Mouse (Mus musculus): ENCODE data around the gene Bmp2k. TPM values are rescaled to one million over a fixed set of nuclear protein-coding genes. Genes with fewer than 3 reads are reported as not detected.

Bmp2k gene
- polyA plus RNA-seq, 1 experiment from 2014 or later = 11.9 TPM

- TF ChIP-seq CTCF (IDR thresholded peaks at IDR 0.05; ENCODE audit: low read depth) = no peak
Observed at GRCm38 (mm10) chr5:96970472-96970848, 27.0 kb upstream of the Bmp2k start.

GRCm38 (mm10) chr5:96972474-96973130 lies 24.9 kb upstream of the Bmp2k start:
- Histone ChIP-seq H3K27me3 (ENCODE audit: insufficient read depth, low read length) (no peaks in the 10 kb centered on the region), H3K4me3 (replicated peaks; ENCODE audit: low read depth, low read length) (no peak overlapping the region), H3K9me3 (replicated peaks; ENCODE audit: low read length) (no peaks in the 10 kb centered on the region), H3K9ac (ENCODE audit: low read depth, low read length) (no peak overlapping the region), H3K36me3 (ENCODE audit: insufficient read depth, low read length) (no peaks in the 10 kb centered on the region), H3K4me1 (replicated peaks; ENCODE audit: insufficient read depth, low read length) (no peaks in the 10 kb centered on the region), H3K27ac (no peak overlapping the region), H3K4me2 (ENCODE audit: low read length) (no peak overlapping the region)
- ATAC-seq (replicated peaks; ENCODE audit: low FRiP score, low read depth) (no peak), DNase-seq (ENCODE audit: low spot score) (no peak)
- 76% methylated on average over 5 of the region's 5 CpGs for whole genome bisulfite sequencing
- TF ChIP-seq CTCF (IDR thresholded peaks at IDR 0.05; ENCODE audit: low read depth) = no peak

More at GRCm38 (mm10) chr5:96970472-96970848, 27.0 kb upstream of the Bmp2k start:
- Histone ChIP-seq H3K27me3 (ENCODE audit: insufficient read depth, low read length) (no peaks in the 10 kb centered on the region), H3K4me2 (ENCODE audit: low read length) (no peak overlapping the region), H3K4me1 (replicated peaks; ENCODE audit: insufficient read depth, low read length) (no peaks in the 10 kb centered on the region), H3K9me3 (replicated peaks; ENCODE audit: low read length) (no peaks in the 10 kb centered on the region), H3K27ac (no peak overlapping the region), H3K9ac (ENCODE audit: low read depth, low read length) (no peak overlapping the region), H3K36me3 (ENCODE audit: insufficient read depth, low read length) (no peaks in the 10 kb centered on the region), H3K4me3 (replicated peaks; ENCODE audit: low read depth, low read length) (no peak overlapping the region)
- ATAC-seq (replicated peaks; ENCODE audit: low FRiP score, low read depth) = no peak
- no peak for DNase-seq (ENCODE audit: low spot score)

GRCm38 (mm10) chr5:96973714-96974113 lies 23.8 kb upstream of the Bmp2k start:
- H3K9me3 ChIP-seq (replicated peaks; ENCODE audit: low read length) = no peaks in the 10 kb centered on the region
- no peaks in the 10 kb centered on the region for H3K36me3 ChIP-seq (ENCODE audit: insufficient read depth, low read length)
- no peaks in the 10 kb centered on the region for H3K27me3 ChIP-seq (ENCODE audit: insufficient read depth, low read length)
- H3K4me3 ChIP-seq (replicated peaks; ENCODE audit: low read depth, low read length) = no peak overlapping the region
- DNase-seq (ENCODE audit: low spot score) = no peak
- 63% methylated on average over 3 of the region's 3 CpGs for WGBS
- H3K4me1 ChIP-seq (replicated peaks; ENCODE audit: insufficient read depth, low read length) = no peaks in the 10 kb centered on the region
- no peak for TF ChIP-seq CTCF (IDR thresholded peaks at IDR 0.05; ENCODE audit: low read depth)
- H3K4me2 ChIP-seq (ENCODE audit: low read length) = no peak overlapping the region
- no peak overlapping the region for H3K9ac ChIP-seq (ENCODE audit: low read depth, low read length)
- no peak overlapping the region for H3K27ac ChIP-seq
- no peak for ATAC-seq (replicated peaks; ENCODE audit: low FRiP score, low read depth)

GRCm38 (mm10) chr5:96974661-96975060 lies 22.8 kb upstream of the Bmp2k start:
- Histone ChIP-seq H3K27ac (no peak overlapping the region), H3K9me3 (replicated peaks; ENCODE audit: low read length) (no peaks in the 10 kb centered on the region), H3K27me3 (ENCODE audit: insufficient read depth, low read length) (no peaks in the 10 kb centered on the region), H3K36me3 (ENCODE audit: insufficient read depth, low read length) (no peaks in the 10 kb centered on the region), H3K4me3 (replicated peaks; ENCODE audit: low read depth, low read length) (no peak overlapping the region), H3K4me1 (replicated peaks; ENCODE audit: insufficient read depth, low read length) (0 out of 2 replicates have a peak, but pooled peaks cover 4% of the 10 kb centered on the region), H3K9ac (ENCODE audit: low read depth, low read length) (no peak overlapping the region), H3K4me2 (ENCODE audit: low read length) (no peak overlapping the region)
- no peak for TF ChIP-seq CTCF (IDR thresholded peaks at IDR 0.05; ENCODE audit: low read depth)
- 65% methylated on average over 1 of the region's 1 CpGs for whole genome bisulfite sequencing
- no peak for DNase-seq (ENCODE audit: low spot score)
- no peak for ATAC-seq (replicated peaks; ENCODE audit: low FRiP score, low read depth)

- Histone ChIP-seq H3K4me2 (ENCODE audit: low read length) (no peak overlapping the region), H3K4me3 (replicated peaks; ENCODE audit: low read depth, low read length) (no peak overlapping the region), H3K9me3 (replicated peaks; ENCODE audit: low read length) (no peaks in the 10 kb centered on the region), H3K36me3 (ENCODE audit: insufficient read depth, low read length) (no peaks in the 10 kb centered on the region), H3K27me3 (ENCODE audit: insufficient read depth, low read length) (no peaks in the 10 kb centered on the region), H3K4me1 (replicated peaks; ENCODE audit: insufficient read depth, low read length) (peaks cover 8% of the 10 kb centered on the region; the same call in 1 of the 2 replicates), H3K27ac (no peak overlapping the region), H3K9ac (ENCODE audit: low read depth, low read length) (no peak overlapping the region)
- WGBS = 93% methylated on average over 3 of the region's 3 CpGs
- DNase-seq (ENCODE audit: low spot score) (no peak), ATAC-seq (replicated peaks; ENCODE audit: low FRiP score, low read depth) (no peak)
- no peak for TF ChIP-seq CTCF (IDR thresholded peaks at IDR 0.05; ENCODE audit: low read depth)
Observed at GRCm38 (mm10) chr5:96975112-96975511, 22.4 kb upstream of the Bmp2k start.

GRCm38 (mm10) chr5:96976150-96976549 lies 21.3 kb upstream of the Bmp2k start:
- 90% methylated on average over 3 of the region's 3 CpGs for WGBS

More at GRCm38 (mm10) chr5:96976150-96976549, 21.3 kb upstream of the Bmp2k start:
- H3K27ac ChIP-seq = no peak overlapping the region
- H3K4me3 ChIP-seq (replicated peaks; ENCODE audit: low read depth, low read length) = no peak overlapping the region
- H3K9ac ChIP-seq (ENCODE audit: low read depth, low read length) = no peak overlapping the region
- H3K4me1 ChIP-seq (replicated peaks; ENCODE audit: insufficient read depth, low read length) = peaks cover 13% of the 10 kb centered on the region; the same call in 1 of the 2 replicates
- H3K4me2 ChIP-seq (ENCODE audit: low read length) = no peak overlapping the region
- no peak for TF ChIP-seq CTCF (IDR thresholded peaks at IDR 0.05; ENCODE audit: low read depth)
- ATAC-seq (replicated peaks; ENCODE audit: low FRiP score, low read depth) (no peak), DNase-seq (ENCODE audit: low spot score) (no peak)
- H3K27me3 ChIP-seq (ENCODE audit: insufficient read depth, low read length) = no peaks in the 10 kb centered on the region
- no peaks in the 10 kb centered on the region for H3K9me3 ChIP-seq (replicated peaks; ENCODE audit: low read length)
- H3K36me3 ChIP-seq (ENCODE audit: insufficient read depth, low read length) = no peaks in the 10 kb centered on the region
